Mouse (Mus musculus): ENCODE results near the gene Olfr1054. TPM values are rescaled to one million over a fixed set of nuclear protein-coding genes. Genes with fewer than 3 reads are reported as not detected.

Gene Olfr1054
- total RNA-seq (2023), result not detected

DNA sequence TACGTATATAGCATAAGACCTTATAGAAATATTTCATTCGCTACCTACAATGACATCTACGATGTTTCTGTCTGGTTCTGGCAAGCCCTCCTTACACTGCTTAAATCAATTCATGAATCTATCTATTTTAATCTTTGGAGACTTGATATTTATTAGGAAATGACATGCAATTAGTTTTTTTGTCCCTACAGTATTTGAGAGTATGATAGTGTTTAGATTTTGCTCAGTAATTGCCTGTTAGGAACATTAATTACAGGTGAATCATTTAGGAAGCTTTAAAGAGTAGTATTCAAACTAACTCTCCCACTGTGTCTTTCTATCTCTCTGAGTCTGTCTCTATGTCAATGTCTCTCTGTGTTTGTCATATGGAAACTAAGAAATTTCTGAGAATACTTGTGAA is at the start of gene Olfr1054:
Olfr1054 (minus strand) TSS at position 101 of the 400 bp plus-strand sequence.

DNA sequence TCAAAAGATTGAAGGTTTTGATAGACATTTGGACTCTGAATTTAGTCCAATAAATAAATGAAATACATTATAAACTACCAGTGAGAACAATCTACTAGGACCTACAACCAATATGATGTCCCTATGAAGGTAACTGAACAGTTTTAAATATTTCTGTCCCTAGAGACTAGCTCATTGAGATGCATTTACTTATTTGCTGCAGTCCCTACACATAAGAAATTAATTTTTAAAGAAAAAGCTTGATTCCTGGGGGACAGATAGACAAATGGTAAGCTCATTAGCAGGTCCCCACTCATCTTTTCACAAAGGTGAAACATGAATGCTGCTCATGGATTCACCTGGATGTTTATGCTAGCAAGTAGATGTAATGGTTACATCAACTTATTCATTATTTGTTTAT is 43.1 kb upstream of the Olfr1054 start, which contains the start of gene Olfr1057:
Olfr1057 (minus strand) TSS at position 101 of the 400 bp plus-strand sequence.

DNA sequence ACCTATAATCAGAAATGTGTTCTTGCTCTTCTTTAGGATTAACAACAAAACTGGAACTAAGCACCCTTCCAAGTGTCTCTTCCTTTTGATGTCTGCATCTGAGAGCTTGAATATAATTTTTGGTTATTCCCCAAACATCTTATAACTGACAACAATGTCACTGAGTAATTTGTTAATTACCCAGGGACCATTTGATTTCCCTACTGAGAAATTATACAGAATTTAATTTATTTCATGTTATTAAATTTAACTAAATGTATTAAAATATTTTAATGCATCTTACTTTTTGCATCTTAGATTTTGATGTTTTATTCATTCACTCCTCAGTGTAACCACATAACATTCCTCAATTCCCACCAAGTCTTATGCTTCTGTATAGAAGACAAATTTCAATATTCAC is 27.1 kb upstream of the Olfr1054 start, which contains the start of gene Olfr1056:
Olfr1056 (minus strand) TSS at position 101 of the 400 bp plus-strand sequence.

DNA sequence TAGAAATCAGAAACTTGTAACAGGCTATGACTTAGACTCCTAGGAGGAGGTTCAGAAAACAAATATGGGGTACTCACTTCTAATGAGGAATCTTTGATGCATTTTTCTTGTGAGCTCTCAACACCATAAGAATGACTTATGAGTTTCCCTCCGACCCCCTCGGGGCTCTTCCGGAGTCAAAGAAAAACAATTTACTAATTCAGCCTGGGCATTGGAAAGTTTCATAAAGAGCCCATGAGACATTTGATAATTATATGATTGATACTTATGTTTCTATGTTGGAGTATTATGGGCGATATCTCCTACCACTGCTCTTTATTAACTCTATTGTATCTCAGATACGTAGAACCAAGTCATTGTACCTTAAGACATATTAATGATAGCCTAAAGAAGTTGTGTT is 15.0 kb upstream of the Olfr1054 start, which contains the start of gene Olfr1055:
Olfr1055 (minus strand) TSS at position 101 of the 400 bp plus-strand sequence.

DNA sequence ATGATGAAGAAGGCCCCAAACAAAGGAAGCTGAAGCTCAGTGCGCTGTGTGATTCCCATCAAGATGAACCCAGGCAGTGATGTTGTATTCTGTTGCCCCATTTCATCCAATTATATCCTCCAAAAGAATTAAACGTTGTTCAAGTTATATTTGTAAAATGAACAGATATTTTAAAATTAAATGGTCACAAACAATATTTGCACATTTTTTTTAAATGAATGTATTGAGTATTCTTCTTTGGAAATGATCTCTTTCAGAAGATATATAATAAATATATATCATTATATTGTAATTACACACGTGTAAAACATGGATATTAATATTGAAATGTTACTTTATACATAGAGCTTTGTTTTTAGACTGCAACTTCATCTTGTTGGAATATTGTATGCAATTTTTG is 20.0 kb downstream of the Olfr1054 start, which contains the start of gene Olfr1053:
Olfr1053 (minus strand) TSS at position 101 of the 400 bp plus-strand sequence.

DNA sequence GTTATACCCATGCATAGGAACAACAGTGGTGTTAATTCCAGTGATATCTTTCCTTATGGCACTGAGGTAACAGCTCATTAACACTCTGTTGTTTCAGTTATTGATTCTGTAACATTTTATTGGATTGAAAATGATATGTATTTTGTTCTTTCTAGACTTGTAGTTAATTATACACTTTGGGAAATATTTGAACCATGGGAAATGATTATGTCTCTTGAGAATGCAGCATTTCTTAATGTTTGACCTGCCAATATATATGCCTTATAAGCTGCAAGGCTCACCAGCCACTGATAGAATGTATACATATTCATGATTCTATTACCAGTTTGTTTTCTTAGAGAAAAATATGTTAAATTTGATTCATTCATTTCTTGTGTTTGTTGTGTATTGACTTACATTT is 43.1 kb downstream of the Olfr1054 start, which contains the start of gene Olfr1052:
Olfr1052 (plus strand) TSS at position 301 of the 400 bp plus-strand sequence.

Other genes with a start within 250 kb of the Olfr1054 start
- not detected for gene Olfr1037, start 248.0 kb downstream of the Olfr1054 start, total RNA-seq (2023)
- gene Olfr1039, start 199.5 kb downstream of the Olfr1054 start, total RNA-seq (2023), result not detected
- gene Olfr1040, start 188.7 kb downstream of the Olfr1054 start, total RNA-seq (2023), result not detected
- not detected for gene Olfr1042, start 173.6 kb downstream of the Olfr1054 start, total RNA-seq (2023)
- gene Olfr1043, start 167.9 kb downstream of the Olfr1054 start, total RNA-seq (2023), result not detected
- gene Olfr1044, start 157.6 kb downstream of the Olfr1054 start, total RNA-seq (2023), result not detected
- not detected for gene Olfr52, start 149.8 kb downstream of the Olfr1054 start, total RNA-seq (2023)
- not detected for gene Olfr1045, start 132.4 kb downstream of the Olfr1054 start, total RNA-seq (2023)
- not detected for gene Olfr1046, start 116.1 kb downstream of the Olfr1054 start, total RNA-seq (2023)
- not detected for gene Olfr1047, start 104.0 kb downstream of the Olfr1054 start, total RNA-seq (2023)
- not detected for gene Olfr1048, start 95.1 kb downstream of the Olfr1054 start, total RNA-seq (2023)
- not detected for gene Olfr1049, start 77.1 kb downstream of the Olfr1054 start, total RNA-seq (2023)
- not detected for gene Olfr1051, start 56.3 kb downstream of the Olfr1054 start, total RNA-seq (2023)
- not detected for gene Olfr1052, start 43.0 kb downstream of the Olfr1054 start, total RNA-seq (2023)
- gene Olfr1053, start 20.1 kb downstream of the Olfr1054 start, total RNA-seq (2023), result not detected
- gene Olfr1055, start 14.9 kb upstream of the Olfr1054 start, total RNA-seq (2023), result not detected
- gene Olfr1056, start 27.0 kb upstream of the Olfr1054 start, total RNA-seq (2023), result not detected
- gene Olfr1057, start 43.0 kb upstream of the Olfr1054 start, total RNA-seq (2023), result not detected
- gene Olfr1058, start 53.1 kb upstream of the Olfr1054 start, total RNA-seq (2023), result not detected
- gene Olfr1061, start 78.6 kb upstream of the Olfr1054 start, total RNA-seq (2023), result not detected
- gene Olfr1062, start 91.3 kb upstream of the Olfr1054 start, total RNA-seq (2023), result not detected
- not detected for gene Olfr1065, start 115.2 kb upstream of the Olfr1054 start, total RNA-seq (2023)
- not detected for gene Olfr1066, start 120.8 kb upstream of the Olfr1054 start, total RNA-seq (2023)
- not detected for gene Olfr228, start 152.0 kb upstream of the Olfr1054 start, total RNA-seq (2023)
- gene Olfr1076, start 173.0 kb upstream of the Olfr1054 start, total RNA-seq (2023), result not detected
- gene Olfr1079, start 207.0 kb upstream of the Olfr1054 start, total RNA-seq (2023), result not detected
- not detected for gene Olfr1080, start 222.8 kb upstream of the Olfr1054 start, total RNA-seq (2023)

Measured in CD8-positive naive resting alpha-beta T cell, adult 57 days (primary cell).